Mouse (Mus musculus): ENCODE results near the gene Shank1. TPM values are rescaled to one million over a fixed set of nuclear protein-coding genes. Genes with fewer than 3 reads are reported as not detected.

The Shank1 gene
- polyA plus RNA-seq, 1 experiment from 2014 or later = 4.6 TPM

GRCm38 (mm10) chr7:44372678-44373077 is 62.6 kb downstream of the Shank1 start:
- no peak overlapping the region for H3K4me3 ChIP-seq
- peaks cover 29% of the 10 kb centered on the region for H3K4me1 ChIP-seq (replicated peaks)
- H3K36me3 ChIP-seq = no peaks in the 10 kb centered on the region
- no peak overlapping the region for H3K27ac ChIP-seq
- no peaks in the 10 kb centered on the region for H3K9me3 ChIP-seq
- H3K27me3 ChIP-seq (ENCODE audit: insufficient read depth, poor library complexity, severe bottlenecking) = no peaks in the 10 kb centered on the region
- DNase-seq (ENCODE audit: low spot score) = no peak
- 91% methylated on average over 8 of the region's 8 CpGs for WGBS

GRCm38 (mm10) chr7:44373460-44373859 is 63.4 kb downstream of the Shank1 start:
- Histone ChIP-seq H3K9me3 (no peaks in the 10 kb centered on the region), H3K4me3 (peak overlapping the region; percentile 76), H3K4me1 (replicated peaks) (peaks cover 29% of the 10 kb centered on the region), H3K27me3 (ENCODE audit: insufficient read depth, poor library complexity, severe bottlenecking) (no peaks in the 10 kb centered on the region), H3K36me3 (no peaks in the 10 kb centered on the region), H3K27ac (peak overlapping the region; percentile 93)
- DNase-seq (ENCODE audit: low spot score) = no peak
- 18% methylated on average over 7 of the region's 7 CpGs for WGBS

GRCm38 (mm10) chr7:44373889-44374652 is 64.0 kb downstream of the Shank1 start:
- Histone ChIP-seq H3K36me3 (no peaks in the 10 kb centered on the region), H3K27me3 (ENCODE audit: insufficient read depth, poor library complexity, severe bottlenecking) (no peaks in the 10 kb centered on the region), H3K4me3 (peak overlapping the region; percentile 76), H3K27ac (peak overlapping the region; percentile 93), H3K4me1 (replicated peaks) (peaks cover 29% of the 10 kb centered on the region), H3K9me3 (no peaks in the 10 kb centered on the region)
- under 1% methylated on average over 19 of the region's 19 CpGs for WGBS
- peak; percentile 80 for DNase-seq (ENCODE audit: low spot score)

GRCm38 (mm10) chr7:44374756-44375155 is 64.7 kb downstream of the Shank1 start:
- H3K4me3 ChIP-seq = peak overlapping the region; percentile 76
- WGBS = 0% methylated on average over 5 of the region's 5 CpGs

GRCm38 (mm10) chr7:44375207-44375606 is 65.2 kb downstream of the Shank1 start:
- peak; percentile 42 for DNase-seq (ENCODE audit: low spot score)
- Histone ChIP-seq H3K27ac (peak overlapping the region; percentile 93), H3K36me3 (no peaks in the 10 kb centered on the region), H3K27me3 (ENCODE audit: insufficient read depth, poor library complexity, severe bottlenecking) (no peaks in the 10 kb centered on the region), H3K9me3 (no peaks in the 10 kb centered on the region), H3K4me1 (replicated peaks) (peaks cover 29% of the 10 kb centered on the region), H3K4me3 (peak overlapping the region; percentile 76)
- WGBS = 2% methylated on average over 10 of the region's 10 CpGs

More at GRCm38 (mm10) chr7:44374756-44375155, 64.7 kb downstream of the Shank1 start:
- peaks cover 29% of the 10 kb centered on the region for H3K4me1 ChIP-seq (replicated peaks)
- H3K9me3 ChIP-seq = no peaks in the 10 kb centered on the region
- H3K36me3 ChIP-seq = no peaks in the 10 kb centered on the region
- no peaks in the 10 kb centered on the region for H3K27me3 ChIP-seq (ENCODE audit: insufficient read depth, poor library complexity, severe bottlenecking)
- DNase-seq (ENCODE audit: low spot score) = peak; percentile 60
- peak overlapping the region; percentile 93 for H3K27ac ChIP-seq

GRCm38 (mm10) chr7:44375793-44376192 is 65.7 kb downstream of the Shank1 start:
- Histone ChIP-seq H3K27me3 (ENCODE audit: insufficient read depth, poor library complexity, severe bottlenecking) (no peaks in the 10 kb centered on the region), H3K27ac (peak overlapping the region; percentile 93; the same call in 1 of the 2 replicates), H3K4me3 (no peak overlapping the region), H3K36me3 (no peaks in the 10 kb centered on the region), H3K4me1 (replicated peaks) (peaks cover 29% of the 10 kb centered on the region), H3K9me3 (no peaks in the 10 kb centered on the region)
- no peak for DNase-seq (ENCODE audit: low spot score)
- 58% methylated on average over 3 of the region's 3 CpGs for WGBS

- no peak overlapping the region for H3K4me3 ChIP-seq
- no peaks in the 10 kb centered on the region for H3K9me3 ChIP-seq
- peaks cover 30% of the 10 kb centered on the region for H3K4me1 ChIP-seq (replicated peaks)
- H3K27ac ChIP-seq = no peak overlapping the region
- no peak for DNase-seq (ENCODE audit: low spot score)
- H3K36me3 ChIP-seq = no peaks in the 10 kb centered on the region
- H3K27me3 ChIP-seq (ENCODE audit: insufficient read depth, poor library complexity, severe bottlenecking) = peaks cover 3% of the 10 kb centered on the region; the same call in 1 of the 2 replicates
- 65% methylated on average over 4 of the region's 4 CpGs for WGBS
Measured at GRCm38 (mm10) chr7:44378290-44378689, 68.2 kb downstream of the Shank1 start.

GRCm38 (mm10) chr7:44382541-44382940 is 72.5 kb downstream of the Shank1 start:
- Histone ChIP-seq H3K27me3 (ENCODE audit: insufficient read depth, poor library complexity, severe bottlenecking) (peaks cover 36% of the 10 kb centered on the region), H3K36me3 (no peaks in the 10 kb centered on the region), H3K27ac (peak overlapping the region; percentile 42; the same call in 1 of the 2 replicates), H3K9me3 (no peaks in the 10 kb centered on the region), H3K4me1 (replicated peaks) (peaks cover 16% of the 10 kb centered on the region), H3K4me3 (no peak overlapping the region)
- no peak for DNase-seq (ENCODE audit: low spot score)
- 77% methylated on average over 12 of the region's 12 CpGs for WGBS

GRCm38 (mm10) chr7:44383980-44384715 is 74.1 kb downstream of the Shank1 start, which contains the start of gene Syt3:
Syt3 (plus strand) TSS chr7:44384102.
- Histone ChIP-seq H3K4me1 (replicated peaks) (peaks cover 16% of the 10 kb centered on the region), H3K27me3 (ENCODE audit: insufficient read depth, poor library complexity, severe bottlenecking) (peaks cover 43% of the 10 kb centered on the region), H3K4me3 (peak within 1 kb of the TSS; percentile 59), H3K36me3 (no peaks in the 10 kb centered on the region), H3K9me3 (no peaks in the 10 kb centered on the region), H3K27ac (peak within 1 kb of the TSS; percentile 74)
- WGBS = under 1% methylated on average over 33 of the region's 33 CpGs
- DNase-seq (ENCODE audit: low spot score) = peak; percentile 78

- H3K36me3 ChIP-seq = no peaks in the 10 kb centered on the region
- DNase-seq (ENCODE audit: low spot score) = no peak
- H3K27ac ChIP-seq = peak overlapping the region; percentile 74
- WGBS = under 1% methylated on average over 17 of the region's 17 CpGs
- H3K4me1 ChIP-seq (replicated peaks) = peaks cover 16% of the 10 kb centered on the region
- H3K9me3 ChIP-seq = no peaks in the 10 kb centered on the region
- H3K4me3 ChIP-seq = peak overlapping the region; percentile 59
- H3K27me3 ChIP-seq (ENCODE audit: insufficient read depth, poor library complexity, severe bottlenecking) = peaks cover 43% of the 10 kb centered on the region
Measured at GRCm38 (mm10) chr7:44384716-44385059, 74.6 kb downstream of the Shank1 start.

- H3K4me1 ChIP-seq (replicated peaks) = peaks cover 16% of the 10 kb centered on the region
- DNase-seq (ENCODE audit: low spot score) = no peak
- peak within 1 kb of the TSS; percentile 74 for H3K27ac ChIP-seq
- peak within 1 kb of the TSS; percentile 59 for H3K4me3 ChIP-seq
- H3K36me3 ChIP-seq = no peaks in the 10 kb centered on the region
- no peaks in the 10 kb centered on the region for H3K9me3 ChIP-seq
- WGBS = 80% methylated on average over 12 of the region's 12 CpGs
- peaks cover 43% of the 10 kb centered on the region for H3K27me3 ChIP-seq (ENCODE audit: insufficient read depth, poor library complexity, severe bottlenecking)
Measured at GRCm38 (mm10) chr7:44385720-44386119, 75.7 kb downstream of the Shank1 start, which contains the start of gene 1700008O03Rik. 1700008O03Rik (minus strand) TSS chr7:44385820.

- Histone ChIP-seq H3K9me3 (no peaks in the 10 kb centered on the region), H3K27ac (no peak overlapping the region), H3K36me3 (no peaks in the 10 kb centered on the region), H3K4me3 (no peak overlapping the region), H3K27me3 (ENCODE audit: insufficient read depth, poor library complexity, severe bottlenecking) (peaks cover 18% of the 10 kb centered on the region), H3K4me1 (replicated peaks) (no peaks in the 10 kb centered on the region)
- no peak for DNase-seq (ENCODE audit: low spot score)
- 85% methylated on average over 4 of the region's 4 CpGs for WGBS
Measured at GRCm38 (mm10) chr7:44391831-44392230, 81.8 kb downstream of the Shank1 start.

GRCm38 (mm10) chr7:44392341-44392740 is 82.3 kb downstream of the Shank1 start:
- Histone ChIP-seq H3K4me1 (replicated peaks) (no peaks in the 10 kb centered on the region), H3K9me3 (no peaks in the 10 kb centered on the region), H3K27ac (no peak overlapping the region), H3K36me3 (no peaks in the 10 kb centered on the region), H3K27me3 (ENCODE audit: insufficient read depth, poor library complexity, severe bottlenecking) (peaks cover 13% of the 10 kb centered on the region), H3K4me3 (no peak overlapping the region)
- DNase-seq (ENCODE audit: low spot score) = no peak
- WGBS = 90% methylated on average over 14 of the region's 14 CpGs

All from hindbrain, embryonic 10.5 days (tissue).